Mouse (Mus musculus): ENCODE data around the gene Zfp503.

The Zfp503 gene

GRCm38 (mm10) chr14:21993251-21994060, 4.1 kb upstream of the Zfp503 start:
- no peak for DNase-seq (ENCODE audit: low read depth)

GRCm38 (mm10) chr14:21992321-21992885, 3.0 kb upstream of the Zfp503 start:
- no peak for DNase-seq (ENCODE audit: low read depth)

- DNase-seq (ENCODE audit: low read depth): no peak
These were observed 2.5 kb upstream of the Zfp503 start for GRCm38 (mm10) chr14:21991856-21992255.

GRCm38 (mm10) chr14:21991251-21991780, 1.9 kb upstream of the Zfp503 start:
- DNase-seq (ENCODE audit: low read depth): no peak

- DNase-seq (ENCODE audit: low read depth): no peak
These were observed 1.1 kb upstream of the Zfp503 start for GRCm38 (mm10) chr14:21990321-21991021.

- DNase-seq (ENCODE audit: low read depth): no peak
These were observed 667 bp downstream of the Zfp503 start for GRCm38 (mm10) chr14:21988577-21989290.

- no peak for DNase-seq (ENCODE audit: low read depth)
These were observed 1.5 kb downstream of the Zfp503 start for GRCm38 (mm10) chr14:21987660-21988576.

- DNase-seq (ENCODE audit: low read depth): no peak
These were observed 2.4 kb downstream of the Zfp503 start for GRCm38 (mm10) chr14:21986733-21987659.

GRCm38 (mm10) chr14:21985981-21986732, 3.2 kb downstream of the Zfp503 start:
- DNase-seq (ENCODE audit: low read depth): no peak

- no peak for DNase-seq (ENCODE audit: low read depth)
These were observed 3.9 kb downstream of the Zfp503 start for GRCm38 (mm10) chr14:21985426-21985931.

- DNase-seq (ENCODE audit: low read depth): no peak
These were observed 4.5 kb downstream of the Zfp503 start for GRCm38 (mm10) chr14:21984757-21985425.

GRCm38 (mm10) chr14:21983950-21984730, 5.3 kb downstream of the Zfp503 start:
- no peak for DNase-seq (ENCODE audit: low read depth)

GRCm38 (mm10) chr14:21983311-21983949, 6.0 kb downstream of the Zfp503 start:
- DNase-seq (ENCODE audit: low read depth): no peak

- DNase-seq (ENCODE audit: low read depth): no peak
These were observed 6.7 kb downstream of the Zfp503 start for GRCm38 (mm10) chr14:21982592-21983310.

- DNase-seq (ENCODE audit: low read depth): no peak
These were observed 7.3 kb downstream of the Zfp503 start for GRCm38 (mm10) chr14:21982096-21982591.

- DNase-seq (ENCODE audit: low read depth): no peak
These were observed 7.9 kb downstream of the Zfp503 start for GRCm38 (mm10) chr14:21981462-21981861.

All from induced T-regulatory cell, adult 2 months (primary cell).